Mouse (Mus musculus) heart, postnatal 0 days (tissue): ENCODE measurements around the gene Prkcz. TPM values are rescaled to one million over a fixed set of nuclear protein-coding genes. Genes with fewer than 3 reads are reported as not detected.

ENCODE experiments used
- ATAC-seq: fragments of 200-750 bp; cut with Nextera tagmentation; 2 replicates; pipeline ENCODE4 v1.8.0; 2017; ENCODE audit warnings: low read depth, moderate number of reproducible peaks, moderate library complexity; ENCODE audit not compliant: insufficient read depth
- DNase-seq: peaks from one replicate; pipeline ENCODE4 v3.0.0-alpha.2; 2016; ENCODE audit warnings: low spot score
- H3K27ac ChIP-seq: fragments of 300-500 bp; sonication (generic); 2 replicates; pipeline ENCODE4 v1.5.1; 2014; ENCODE audit warnings: low read depth, mild to moderate bottlenecking
- H3K27me3 ChIP-seq: fragments of 300-500 bp; sonication (generic); 2 replicates; pipeline ENCODE4 v1.6.1; 2014; ENCODE audit warnings: low read length, mixed read lengths; ENCODE audit not compliant: control insufficient read depth, insufficient read depth
- H3K36me3 ChIP-seq: fragments of 300-500 bp; sonication (generic); replicated peaks from 2 replicates; pipeline ENCODE4 v1.6.1; 2014; ENCODE audit warnings: low read length, mixed read lengths; ENCODE audit not compliant: control insufficient read depth, insufficient read depth
- H3K4me1 ChIP-seq: fragments of 300-500 bp; sonication (generic); 2 replicates; pipeline ENCODE4 v1.6.1; 2014; ENCODE audit warnings: antibody characterized with exemption; ENCODE audit not compliant: control insufficient read depth, insufficient read depth
- H3K4me2 ChIP-seq: fragments of 300-500 bp; sonication (generic); 2 replicates; pipeline ENCODE4 v1.6.1; 2014; ENCODE audit warnings: low read depth, mild to moderate bottlenecking, low read length, moderate library complexity
- H3K4me3 ChIP-seq: fragments of 300-500 bp; sonication (generic); 2 replicates; pipeline ENCODE4 v1.5.1; 2014; ENCODE audit warnings: low read depth, low read length
- H3K9ac ChIP-seq: fragments of 300-500 bp; sonication (generic); replicated peaks from 2 replicates; pipeline ENCODE4 v1.6.1; 2014; ENCODE audit warnings: low read depth, low read length, mixed read lengths
- H3K9me3 ChIP-seq: fragments of 300-500 bp; sonication (generic); replicated peaks from 2 replicates; pipeline ENCODE4 v1.6.1; 2016; ENCODE audit warnings: low read length; ENCODE audit not compliant: control insufficient read depth
- CTCF ChIP-seq: IDR thresholded peaks from 2 replicates; pipeline ENCODE4 v1.5.1; 2016; ENCODE audit warnings: antibody characterized with exemption, control low read depth, low read depth
- EP300 ChIP-seq: IDR thresholded peaks from 2 replicates; pipeline ENCODE4 v1.6.1; 2016; ENCODE audit warnings: antibody characterized with exemption, low read depth
- WGBS: fragments of 180-500 bp; shearing (Covaris S2); extraction: QIAGEN DNeasy Blood & Tissue Kit; methylation state at CpG from one replicate; pipeline ENCODE4 v1.1.7; 2014; 5-methylcytosine and 5-hydroxymethylcytosine counted together
- polyA plus RNA-seq: library from polyadenylated mRNA; unstranded; fragments of >200 nt; fragmentation: Nextera tagmentation; extraction: Ambion mirVana; gene quantifications from 2 replicates; pipeline ENCODE4 v1.2.1, GENCODE M21; 2015
- total RNA-seq: library from RNA; depleted of rRNA; stranded (reverse); fragments of >200 nt; gene quantifications from 2 replicates; pipeline ENCODE4 v1.2.3, GENCODE M21; 2014; ENCODE audit warnings: low replicate concordance; rRNA removed

Prkcz gene
- total and polyA plus RNA-seq, 2 experiments from 2014 or later = 2.7 to 4.8 TPM

DNA sequence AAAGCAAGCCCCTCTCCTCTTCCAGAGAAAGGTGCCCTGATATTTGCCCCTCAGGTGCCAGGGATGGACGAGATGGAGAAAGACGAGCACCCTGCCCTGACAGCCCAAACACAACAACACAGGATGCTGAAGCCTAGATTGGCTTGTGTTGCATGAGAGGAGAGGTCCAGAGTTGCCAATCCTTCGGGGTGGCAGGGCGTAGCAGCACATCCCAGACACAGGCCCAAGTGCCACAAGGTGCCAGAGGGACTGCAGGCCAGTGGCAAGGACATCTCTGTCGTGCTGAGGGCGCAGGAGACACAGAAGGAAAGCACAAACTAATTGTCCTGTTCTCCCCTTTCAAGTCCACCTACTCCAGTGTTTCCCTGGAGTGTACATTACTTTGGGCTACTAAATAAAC, 147.0 kb downstream of the Prkcz start:
- no peak overlapping the region for H3K9ac ChIP-seq
- H3K4me1 ChIP-seq = peaks cover 91% of the 10 kb centered on the region
- no peak for DNase-seq
- no peak overlapping the region for H3K4me3 ChIP-seq
- TF ChIP-seq CTCF (no peak), EP300 (no peak)
- no peaks in the 10 kb centered on the region for H3K27me3 ChIP-seq
- ATAC-seq = no peak
- H3K9me3 ChIP-seq = no peaks in the 10 kb centered on the region
- no peak overlapping the region for H3K27ac ChIP-seq
- peaks cover 10% of the 10 kb centered on the region for H3K36me3 ChIP-seq
- 72% methylated on average over 6 of the region's 6 CpGs for WGBS
- no peak overlapping the region for H3K4me2 ChIP-seq

DNA sequence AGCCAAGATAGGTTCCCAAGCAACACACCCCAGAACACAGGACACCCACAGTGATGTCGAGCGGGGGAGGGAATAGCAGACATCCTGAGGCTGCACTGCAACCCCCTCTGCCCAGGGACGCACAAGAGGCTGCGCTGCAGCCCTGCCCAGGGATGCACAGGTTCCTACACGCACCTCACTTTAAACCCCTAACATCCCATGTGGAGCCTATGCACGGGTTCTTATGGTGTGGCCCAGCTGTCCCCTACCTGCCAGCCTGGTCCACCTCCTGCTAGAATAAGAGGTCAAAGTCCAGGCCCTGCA, 147.5 kb downstream of the Prkcz start:
- TF ChIP-seq CTCF (no peak), EP300 (no peak)
- peaks cover 10% of the 10 kb centered on the region for H3K36me3 ChIP-seq
- ATAC-seq (no peak), DNase-seq (no peak)
- H3K27me3 ChIP-seq = no peaks in the 10 kb centered on the region
- peaks cover 91% of the 10 kb centered on the region for H3K4me1 ChIP-seq
- WGBS = 64% methylated on average over 6 of the region's 6 CpGs
- H3K9me3 ChIP-seq = no peaks in the 10 kb centered on the region
- no peak overlapping the region for H3K9ac ChIP-seq
- H3K4me2 ChIP-seq = no peak overlapping the region
- H3K27ac ChIP-seq = no peak overlapping the region
- H3K4me3 ChIP-seq = no peak overlapping the region

DNA sequence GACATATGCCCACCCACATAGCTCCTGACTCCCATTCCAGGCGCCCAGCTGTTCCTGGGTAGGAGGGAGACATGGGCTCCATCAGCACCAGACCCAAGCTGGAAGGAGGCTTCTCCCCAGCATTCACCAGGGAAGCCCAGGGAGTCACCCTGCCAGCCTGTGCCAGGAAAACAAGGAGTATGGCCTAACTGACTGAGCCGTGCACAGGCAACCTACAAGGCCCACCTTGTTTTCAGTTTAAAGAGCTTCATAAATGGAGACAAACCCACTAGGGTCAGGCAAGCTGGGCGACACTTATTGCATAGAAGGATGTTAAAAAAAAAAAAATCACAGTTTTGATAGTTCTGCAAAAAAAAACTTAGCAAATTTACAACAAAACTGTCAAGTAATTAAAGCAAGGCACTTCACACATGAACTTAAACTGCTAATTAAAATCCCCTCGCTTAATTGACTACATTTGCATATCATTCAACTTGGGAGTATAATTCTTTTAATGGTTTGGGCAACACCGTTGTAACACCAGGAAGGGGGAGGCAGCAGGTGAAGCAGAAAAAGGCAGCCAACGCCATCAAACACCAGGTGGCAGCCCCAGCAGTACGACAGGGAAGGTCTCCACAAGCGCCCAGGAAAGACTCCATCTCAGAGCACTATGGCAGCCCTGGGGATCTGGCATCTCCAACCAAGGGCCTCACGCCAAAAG, 148.0 kb downstream of the Prkcz start:
- no peak for ATAC-seq
- TF ChIP-seq CTCF (no peak), EP300 (no peak)
- WGBS = 57% methylated on average over 9 of the region's 9 CpGs
- Histone ChIP-seq H3K9me3 (no peaks in the 10 kb centered on the region), H3K4me1 (peaks cover 91% of the 10 kb centered on the region), H3K4me3 (no peak overlapping the region), H3K36me3 (peaks cover 10% of the 10 kb centered on the region), H3K27ac (no peak overlapping the region), H3K27me3 (no peaks in the 10 kb centered on the region), H3K4me2 (no peak overlapping the region), H3K9ac (no peak overlapping the region)
- no peak for DNase-seq

Other genes with a start within 250 kb of the Prkcz start
- 53.2 and 60.6 TPM in 2 replicates for gene Ski, start 138.8 kb downstream of the Prkcz start, total RNA-seq
- gene Ski, start 138.8 kb downstream of the Prkcz start, polyA plus RNA-seq = 7.7 and 9.3 TPM in 2 replicates
- 45.8 and 69.2 TPM in 2 replicates for gene Faap20, start 111.6 kb downstream of the Prkcz start, total RNA-seq
- 48.1 and 51.0 TPM in 2 replicates for gene Faap20, start 111.6 kb downstream of the Prkcz start, polyA plus RNA-seq
- 0.15 TPM in 1 of 2 replicates, not detected in the other for gene Gabrd, start 36.8 kb upstream of the Prkcz start, total RNA-seq
- gene Gabrd, start 36.8 kb upstream of the Prkcz start, polyA plus RNA-seq = not detected in 2 replicates
- 1.1 TPM in 2 replicates for gene Cfap74, start 47.8 kb upstream of the Prkcz start, total RNA-seq
- 0.29 and 0.36 TPM in 2 replicates for gene Cfap74, start 47.8 kb upstream of the Prkcz start, polyA plus RNA-seq
- gene Tmem52, start 107.8 kb upstream of the Prkcz start, total RNA-seq = not detected in 2 replicates
- gene Tmem52, start 107.8 kb upstream of the Prkcz start, polyA plus RNA-seq = 0.12 TPM in 1 of 2 replicates, not detected in the other
- gene Gnb1, start 130.0 kb upstream of the Prkcz start, total RNA-seq = 158 and 184 TPM in 2 replicates
- gene Gnb1, start 130.0 kb upstream of the Prkcz start, polyA plus RNA-seq = 249 and 255 TPM in 2 replicates
- gene Nadk, start 201.0 kb upstream of the Prkcz start, total RNA-seq = 48.0 and 52.7 TPM in 2 replicates
- 36.0 and 37.4 TPM in 2 replicates for gene Nadk, start 201.0 kb upstream of the Prkcz start, polyA plus RNA-seq
- gene Slc35e2, start 240.1 kb upstream of the Prkcz start, total RNA-seq = 11.8 and 14.4 TPM in 2 replicates
- gene Slc35e2, start 240.1 kb upstream of the Prkcz start, polyA plus RNA-seq = 3.6 and 4.4 TPM in 2 replicates